Mouse (Mus musculus) inflammation-experienced regulatory T-cells (primary cell): ENCODE results near the gene Rcc1l. TPM values are rescaled to one million over a fixed set of nuclear protein-coding genes. Genes with fewer than 3 reads are reported as not detected.

Source experiments
- polyA plus RNA-seq, 2 experiments: library from polyadenylated mRNA; unstranded; fragments of 100-300 nt; shearing (Covaris generic); gene quantifications; one replicate each; pipeline ENCODE4 v1.2.1; 2017

Rcc1l gene
- polyA plus RNA-seq: 10 to 100 TPM; 15.6 to 23.6 TPM

DNA sequence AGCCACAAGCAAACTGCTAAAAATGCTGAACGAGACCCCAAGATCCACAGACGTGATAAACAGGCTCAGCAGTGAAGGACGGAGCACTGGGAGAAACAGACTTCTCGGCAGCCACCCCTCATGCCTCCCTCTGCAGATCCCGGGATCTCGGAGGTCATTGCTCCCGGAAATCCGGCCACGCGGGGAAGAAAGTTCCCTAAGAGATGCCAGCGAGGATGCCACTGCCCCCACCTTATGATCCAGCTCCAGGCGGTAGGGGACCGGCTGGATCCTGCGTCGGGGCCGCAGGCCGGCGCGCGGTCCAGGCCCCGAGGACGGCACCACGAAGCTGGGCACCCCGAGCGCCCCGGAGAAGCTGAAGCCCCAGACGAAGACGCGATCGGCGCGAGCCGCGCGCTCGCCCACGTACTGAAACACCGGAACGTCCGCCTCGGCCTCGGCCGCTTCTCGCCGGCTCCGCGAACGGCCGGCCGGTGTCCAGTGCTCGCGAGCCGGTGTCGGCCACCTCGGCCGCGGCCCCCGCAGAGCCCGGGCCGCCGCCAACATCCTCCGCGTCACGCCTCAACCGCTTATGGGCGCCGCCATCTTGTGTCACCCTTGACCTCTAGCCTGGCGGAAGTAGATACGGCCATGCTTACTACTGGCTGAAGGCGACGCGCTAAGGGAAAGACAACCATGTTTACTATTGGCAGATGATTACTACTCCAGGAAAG is at the start of gene Rcc1l:
Rcc1l (minus strand) TSS at position 606 of the 713 bp plus-strand sequence.

DNA sequence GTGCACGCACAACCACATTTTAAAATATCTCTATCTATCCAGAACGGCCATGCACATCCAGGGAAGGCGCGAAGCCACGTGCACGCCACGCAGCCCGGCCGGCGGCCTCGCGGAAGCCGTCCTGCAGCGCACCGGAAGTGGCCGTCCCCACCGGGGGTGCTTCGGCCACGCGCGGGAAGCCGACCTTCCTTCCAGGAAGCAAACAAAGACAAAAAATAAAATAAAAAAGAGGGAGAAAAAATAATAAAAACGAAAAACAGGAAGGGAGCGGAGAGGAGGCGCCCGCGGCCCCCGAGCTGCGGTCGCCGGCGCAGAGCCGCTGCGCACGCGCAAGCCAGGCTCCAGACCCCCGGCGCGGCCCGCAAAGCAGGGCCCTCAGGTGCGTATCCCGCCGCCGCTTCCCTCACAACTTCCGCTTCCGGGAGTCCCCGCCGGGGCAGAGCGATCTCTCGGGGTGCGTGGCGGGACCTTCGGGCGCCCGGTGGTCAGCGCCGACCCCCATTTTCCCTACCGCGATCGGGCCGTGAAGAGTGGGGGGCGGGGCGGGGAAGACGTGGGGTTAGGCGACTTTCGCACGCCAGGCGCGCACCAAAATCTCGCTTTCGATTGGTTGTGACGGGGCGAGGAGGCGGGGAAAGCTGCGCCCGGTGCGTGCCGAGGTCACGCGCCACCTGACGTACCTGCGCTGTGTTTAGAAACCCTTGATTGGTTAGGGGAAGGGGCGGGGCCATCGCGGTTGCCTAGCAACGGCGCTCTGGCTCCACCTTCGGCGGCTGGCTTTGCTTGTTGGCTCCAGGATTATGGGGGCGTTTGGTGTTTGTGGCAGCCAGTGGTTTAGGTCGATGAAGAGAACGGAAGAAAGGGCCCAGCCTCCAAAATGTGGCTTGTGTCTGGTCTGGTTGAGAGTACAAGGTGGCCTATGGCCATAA is 7.6 kb upstream of the Rcc1l start, which contains the start of gene Gtf2ird2:
Gtf2ird2 (plus strand) TSS at position 140 of the 929 bp plus-strand sequence.

DNA sequence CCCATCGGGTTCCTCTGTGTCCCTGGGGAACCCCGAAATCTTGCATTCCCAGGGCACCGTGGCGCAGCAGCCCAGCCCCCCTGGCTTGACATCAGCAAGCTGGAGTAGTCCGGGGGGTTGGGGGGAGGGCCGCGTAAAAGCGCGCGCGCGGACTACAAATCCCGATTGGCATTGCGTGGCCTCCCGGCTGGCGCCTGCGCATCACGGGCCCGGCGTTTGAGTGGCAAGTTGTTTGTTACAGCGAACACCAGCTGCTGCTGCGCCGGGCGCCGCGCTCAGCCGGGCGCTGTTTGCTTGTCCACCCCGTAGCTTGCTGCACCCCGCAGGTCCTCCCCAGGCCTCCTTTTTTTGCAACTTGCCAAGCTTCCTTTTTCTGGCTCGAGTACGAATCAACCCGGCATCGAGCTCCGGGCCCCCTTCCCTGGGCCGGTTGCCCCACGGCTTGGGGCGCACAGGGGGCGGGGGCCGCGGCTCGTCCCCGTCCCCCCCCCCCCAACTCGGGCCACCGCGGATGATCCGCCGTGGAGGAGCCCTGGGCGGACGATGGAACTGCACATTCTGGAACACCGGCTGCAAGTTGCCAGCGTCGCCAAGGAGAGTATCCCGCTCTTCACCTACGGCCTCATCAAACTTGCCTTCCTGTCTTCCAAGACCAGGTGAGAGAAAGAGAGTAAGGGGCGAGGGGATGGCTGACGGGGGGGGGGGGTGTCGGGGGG is 76.9 kb downstream of the Rcc1l start, which contains the start of gene Castor2:
Castor2 (plus strand) TSS at position 216 of the 716 bp plus-strand sequence.

Other genes with a start within 250 kb of the Rcc1l start
- gene Castor2, start 77.1 kb downstream of the Rcc1l start, polyA plus RNA-seq: 10 to 100 TPM in 1 of 2 experiments, 1 to 10 TPM in 1; 9.1 to 10.8 TPM
- gene Gtf2ird2, start 7.2 kb upstream of the Rcc1l start, polyA plus RNA-seq: 10 to 100 TPM; 10.6 to 13.2 TPM
- 1 to 10 TPM; 5.3 to 7.0 TPM for gene Ncf1, start 52.9 kb upstream of the Rcc1l start, polyA plus RNA-seq
- 100 to 1,000 TPM in 1 of 2 experiments, 10 to 100 TPM in 1; 76.3 to 165 TPM for gene Gtf2i, start 138.0 kb upstream of the Rcc1l start, polyA plus RNA-seq